Mouse (Mus musculus): ENCODE measurements around the gene Arhgap25. TPM values are rescaled to one million over a fixed set of nuclear protein-coding genes. Genes with fewer than 3 reads are reported as not detected.
"Not testable (repeated sequence)": the region's sequence is repeated elsewhere in the genome, so short reads cannot be mapped to it uniquely, and the experiment has no call there.

The Arhgap25 gene
- polyA plus RNA-seq, 1 experiment from 2014 or later = 3.8 TPM

- Histone ChIP-seq H3K9me3 (no peaks in the 10 kb centered on the region), H3K36me3 (no peaks in the 10 kb centered on the region), H3K9ac (no peak overlapping the region), H3K27ac (no peak overlapping the region), H3K4me1 (no peaks in the 10 kb centered on the region), H3K27me3 (replicated peaks) (no peaks in the 10 kb centered on the region), H3K4me2 (replicated peaks) (no peak overlapping the region), H3K4me3 (no peak overlapping the region)
- ATAC-seq (ENCODE audit: low FRiP score, low read depth) = no peak
- WGBS = 90% methylated on average over 2 of the region's 2 CpGs
Measured at GRCm38 (mm10) chr6:87531456-87532015, 1.5 kb downstream of the Arhgap25 start.

- H3K9ac ChIP-seq = no peak overlapping the region
- H3K4me3 ChIP-seq = no peak overlapping the region
- 86% methylated on average over 2 of the region's 2 CpGs for WGBS
- ATAC-seq (ENCODE audit: low FRiP score, low read depth) = no peak
- no peaks in the 10 kb centered on the region for H3K27me3 ChIP-seq (replicated peaks)
- H3K9me3 ChIP-seq = no peaks in the 10 kb centered on the region
- no peaks in the 10 kb centered on the region for H3K36me3 ChIP-seq
- H3K27ac ChIP-seq = no peak overlapping the region
- no peaks in the 10 kb centered on the region for H3K4me1 ChIP-seq
- H3K4me2 ChIP-seq (replicated peaks) = no peak overlapping the region
Measured at GRCm38 (mm10) chr6:87530386-87530785, 2.7 kb downstream of the Arhgap25 start.

GRCm38 (mm10) chr6:87527846-87528557, 5.1 kb downstream of the Arhgap25 start:
- no peak overlapping the region for H3K27ac ChIP-seq
- H3K4me2 ChIP-seq (replicated peaks) = no peak overlapping the region
- no peaks in the 10 kb centered on the region for H3K9me3 ChIP-seq
- H3K27me3 ChIP-seq (replicated peaks) = no peaks in the 10 kb centered on the region
- H3K36me3 ChIP-seq = no peaks in the 10 kb centered on the region
- ATAC-seq (ENCODE audit: low FRiP score, low read depth) = no peak
- 95% methylated on average over 6 of the region's 6 CpGs for WGBS
- no peak overlapping the region for H3K9ac ChIP-seq
- no peaks in the 10 kb centered on the region for H3K4me1 ChIP-seq
- no peak overlapping the region for H3K4me3 ChIP-seq

- WGBS = 90% methylated on average over 4 of the region's 4 CpGs
- no peak for ATAC-seq (ENCODE audit: low FRiP score, low read depth)
Measured at GRCm38 (mm10) chr6:87527366-87527765, 5.7 kb downstream of the Arhgap25 start.

GRCm38 (mm10) chr6:87525126-87525525, 7.9 kb downstream of the Arhgap25 start:
- no peak overlapping the region for H3K4me2 ChIP-seq (replicated peaks)
- H3K9ac ChIP-seq = no peak overlapping the region
- H3K27me3 ChIP-seq (replicated peaks) = no peaks in the 10 kb centered on the region
- ATAC-seq (ENCODE audit: low FRiP score, low read depth) = no peak
- no peaks in the 10 kb centered on the region for H3K9me3 ChIP-seq
- H3K4me1 ChIP-seq = no peaks in the 10 kb centered on the region
- H3K4me3 ChIP-seq = no peak overlapping the region
- no peaks in the 10 kb centered on the region for H3K36me3 ChIP-seq
- H3K27ac ChIP-seq = no peak overlapping the region
- WGBS = 91% methylated on average over 10 of the region's 10 CpGs

More at GRCm38 (mm10) chr6:87527366-87527765, 5.7 kb downstream of the Arhgap25 start:
- no peak overlapping the region for H3K9ac ChIP-seq
- H3K4me3 ChIP-seq = no peak overlapping the region
- H3K9me3 ChIP-seq = no peaks in the 10 kb centered on the region
- H3K4me2 ChIP-seq (replicated peaks) = no peak overlapping the region
- H3K4me1 ChIP-seq = no peaks in the 10 kb centered on the region
- no peaks in the 10 kb centered on the region for H3K27me3 ChIP-seq (replicated peaks)
- H3K27ac ChIP-seq = no peak overlapping the region
- H3K36me3 ChIP-seq = no peaks in the 10 kb centered on the region

- Histone ChIP-seq H3K9me3 (no peaks in the 10 kb centered on the region), H3K27ac (no peak overlapping the region), H3K4me1 (no peaks in the 10 kb centered on the region), H3K36me3 (no peaks in the 10 kb centered on the region), H3K4me3 (no peak overlapping the region), H3K27me3 (replicated peaks) (no peaks in the 10 kb centered on the region), H3K9ac (no peak overlapping the region), H3K4me2 (replicated peaks) (no peak overlapping the region)
- ATAC-seq (ENCODE audit: low FRiP score, low read depth) = no peak
- 95% methylated on average over 4 of the region's 4 CpGs for WGBS
Measured at GRCm38 (mm10) chr6:87524281-87524680, 8.8 kb downstream of the Arhgap25 start.

GRCm38 (mm10) chr6:87523736-87524135, 9.3 kb downstream of the Arhgap25 start:
- no peaks in the 10 kb centered on the region for H3K9me3 ChIP-seq
- no peak for ATAC-seq (ENCODE audit: low FRiP score, low read depth)
- no peak overlapping the region for H3K4me3 ChIP-seq
- H3K9ac ChIP-seq = no peak overlapping the region
- no peak overlapping the region for H3K27ac ChIP-seq
- no peaks in the 10 kb centered on the region for H3K36me3 ChIP-seq
- no peak overlapping the region for H3K4me2 ChIP-seq (replicated peaks)
- H3K27me3 ChIP-seq (replicated peaks) = no peaks in the 10 kb centered on the region
- no peaks in the 10 kb centered on the region for H3K4me1 ChIP-seq
- 68% methylated on average over 7 of the region's 7 CpGs for WGBS

- WGBS = 85% methylated on average over 2 of the region's 2 CpGs
- no peak for ATAC-seq (ENCODE audit: low FRiP score, low read depth)
- Histone ChIP-seq H3K27me3 (replicated peaks) (no peaks in the 10 kb centered on the region), H3K9me3 (no peaks in the 10 kb centered on the region), H3K4me2 (replicated peaks) (no peak overlapping the region), H3K9ac (no peak overlapping the region), H3K36me3 (no peaks in the 10 kb centered on the region), H3K4me1 (no peaks in the 10 kb centered on the region), H3K4me3 (no peak overlapping the region), H3K27ac (no peak overlapping the region)
Measured at GRCm38 (mm10) chr6:87523085-87523484, 10.0 kb downstream of the Arhgap25 start.

GRCm38 (mm10) chr6:87522236-87522635, 10.8 kb downstream of the Arhgap25 start:
- no peaks in the 10 kb centered on the region for H3K36me3 ChIP-seq
- no peak for ATAC-seq (ENCODE audit: low FRiP score, low read depth)

GRCm38 (mm10) chr6:87521705-87522104, 11.4 kb downstream of the Arhgap25 start:
- H3K9ac ChIP-seq; H3K9me3 ChIP-seq; H3K4me1 ChIP-seq; H3K27ac ChIP-seq; H3K4me3 ChIP-seq; ATAC-seq (ENCODE audit: low FRiP score, low read depth); H3K4me2 ChIP-seq (replicated peaks); H3K27me3 ChIP-seq (replicated peaks); H3K36me3 ChIP-seq: not testable (repeated sequence)
- 91% methylated on average over 6 of the region's 6 CpGs for WGBS

More at GRCm38 (mm10) chr6:87522236-87522635, 10.8 kb downstream of the Arhgap25 start:
- H3K9me3 ChIP-seq = no peaks in the 10 kb centered on the region
- H3K4me2 ChIP-seq (replicated peaks) = no peak overlapping the region
- H3K4me1 ChIP-seq = no peaks in the 10 kb centered on the region
- 29% methylated on average over 3 of the region's 3 CpGs for WGBS
- no peak overlapping the region for H3K4me3 ChIP-seq
- H3K9ac ChIP-seq = no peak overlapping the region
- H3K27ac ChIP-seq = no peak overlapping the region
- H3K27me3 ChIP-seq (replicated peaks) = no peaks in the 10 kb centered on the region

- H3K4me3 ChIP-seq = no peak overlapping the region
Measured at GRCm38 (mm10) chr6:87520572-87520971, 12.5 kb downstream of the Arhgap25 start.

GRCm38 (mm10) chr6:87519809-87520208, 13.2 kb downstream of the Arhgap25 start:
- Histone ChIP-seq H3K36me3 (no peaks in the 10 kb centered on the region), H3K4me1 (no peaks in the 10 kb centered on the region), H3K4me2 (replicated peaks) (no peak overlapping the region), H3K9ac (no peak overlapping the region), H3K4me3 (no peak overlapping the region), H3K9me3 (no peaks in the 10 kb centered on the region), H3K27me3 (replicated peaks) (no peaks in the 10 kb centered on the region), H3K27ac (no peak overlapping the region)
- no peak for ATAC-seq (ENCODE audit: low FRiP score, low read depth)
- WGBS = 90% methylated on average over 11 of the region's 11 CpGs

More at GRCm38 (mm10) chr6:87520572-87520971, 12.5 kb downstream of the Arhgap25 start:
- Histone ChIP-seq H3K4me2 (replicated peaks) (no peak overlapping the region), H3K27me3 (replicated peaks) (no peaks in the 10 kb centered on the region), H3K9ac (no peak overlapping the region), H3K36me3 (no peaks in the 10 kb centered on the region), H3K27ac (no peak overlapping the region), H3K4me1 (no peaks in the 10 kb centered on the region), H3K9me3 (no peaks in the 10 kb centered on the region)
- ATAC-seq (ENCODE audit: low FRiP score, low read depth) = no peak
- WGBS = 91% methylated on average over 8 of the region's 8 CpGs

- Histone ChIP-seq H3K9me3 (no peaks in the 10 kb centered on the region), H3K27ac (no peak overlapping the region), H3K36me3 (no peaks in the 10 kb centered on the region), H3K4me1 (no peaks in the 10 kb centered on the region), H3K9ac (no peak overlapping the region), H3K4me2 (replicated peaks) (no peak overlapping the region), H3K4me3 (no peak overlapping the region), H3K27me3 (replicated peaks) (no peaks in the 10 kb centered on the region)
- WGBS = 94% methylated on average over 10 of the region's 10 CpGs
- ATAC-seq (ENCODE audit: low FRiP score, low read depth) = no peak
Measured at GRCm38 (mm10) chr6:87518622-87519021, 14.4 kb downstream of the Arhgap25 start.

Measured in neural tube, embryonic 12.5 days (tissue).